Mouse (Mus musculus) liver, adult 2 months (tissue): Measurements from ENCODE around the gene Uap1l1.

ENCODE experiments used
- CTCF ChIP-seq: fragments of 200-500 bp; IDR thresholded peaks from 2 replicates; pipeline ENCODE4 v1.5.1; 2011; ENCODE audit warnings: low read depth, low read length, control low read depth
- POLR2A ChIP-seq: fragments of 200-500 bp; IDR thresholded peaks from 2 replicates; pipeline ENCODE4 v1.6.1; 2011; ENCODE audit warnings: low read length, control low read depth; ENCODE audit not compliant: insufficient read depth; ENCODE audit errors: extremely low read depth

DNA sequence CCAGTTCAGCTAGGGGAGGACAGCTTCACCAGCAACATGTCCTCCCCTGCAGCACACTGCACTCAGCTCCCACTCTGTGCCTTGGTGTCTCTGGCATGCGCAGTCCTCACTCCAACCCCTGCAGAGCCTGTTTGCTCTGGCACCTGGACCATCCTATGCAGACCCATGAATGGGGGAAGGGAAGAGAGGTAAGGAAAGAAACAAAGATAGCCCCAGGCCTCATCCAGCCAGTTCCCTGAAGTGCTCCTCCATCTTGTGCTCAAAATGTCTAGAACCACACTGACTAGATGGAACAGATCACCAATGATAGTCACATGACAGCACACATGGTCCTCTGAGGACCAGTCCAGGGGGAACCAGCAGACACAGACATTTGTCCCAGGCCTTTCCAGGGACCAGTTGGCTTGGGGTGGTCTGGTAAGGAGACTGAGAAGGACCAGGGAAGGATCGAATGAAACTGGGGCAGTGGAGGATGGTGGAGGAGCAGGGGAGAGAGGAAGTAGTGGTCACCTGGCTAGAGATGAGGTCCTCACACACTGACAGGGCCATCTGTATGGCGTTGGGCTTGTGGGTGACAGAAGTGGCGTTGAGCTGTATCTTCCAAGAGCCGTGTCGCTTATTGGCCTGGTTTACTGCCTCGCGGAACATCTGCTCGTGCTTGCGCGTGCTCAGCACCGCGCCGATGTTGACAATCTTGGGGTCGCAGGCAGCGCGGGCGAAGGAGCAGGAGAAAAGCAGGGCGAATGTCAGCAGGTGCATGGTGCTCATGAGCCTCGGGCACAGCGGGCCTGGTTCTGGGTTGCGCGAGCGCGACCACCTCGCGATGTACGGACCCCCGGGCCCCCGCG, 47.1 kb downstream of the Uap1l1 start:
- TF ChIP-seq CTCF (no peak), POLR2A (no peak)
